8 mouse cellular contexts compared by ENCODE assay signal in genomic region chr3:84314651-84315191, GRCm38 (mm10). TPM values are rescaled to one million over a fixed set of nuclear protein-coding genes. Genes with fewer than 3 reads are reported as not detected.
DNase-seq lines count a peak whose midpoint lies in the region; ATAC-seq and TF ChIP-seq lines count a peak whose summit lies in the region.

No protein-coding gene starts in this region.

- H3K9me3 ChIP-seq in limb, embryonic 12.5 days: no peaks in the 10 kb centered on the region
- H3K9me3 ChIP-seq in midbrain, embryonic 13.5 days: no peaks in the 10 kb centered on the region

- H3K27me3 ChIP-seq in heart, adult 2 months (ENCODE audit: control insufficient read depth, insufficient read depth, low read length): no peaks in the 10 kb centered on the region
- no peaks in the 10 kb centered on the region for H3K27me3 ChIP-seq in kidney, adult 2 months (replicated peaks; ENCODE audit: control insufficient read depth, insufficient read depth, low read length)
- peaks cover 9% of the 10 kb centered on the region for H3K27me3 ChIP-seq in limb, embryonic 12.5 days
- H3K27me3 ChIP-seq in midbrain, embryonic 13.5 days: no peaks in the 10 kb centered on the region

- H3K9ac ChIP-seq in heart, adult 2 months (ENCODE audit: low read depth, low read length): peak overlapping the region; percentile 55; the same call in 1 of the 2 replicates
- H3K9ac ChIP-seq in limb, embryonic 12.5 days (replicated peaks): no peak overlapping the region
- H3K9ac ChIP-seq in midbrain, embryonic 13.5 days (replicated peaks): 0 out of 2 replicates have a peak overlapping the region, but pooled peaks have one; percentile 15

- WGBS in heart, adult 2 months: 11% methylated on average over 8 of the region's 8 CpGs
- WGBS in kidney, adult 2 months: 23% methylated on average over 8 of the region's 8 CpGs
- 46% methylated on average over 8 of the region's 8 CpGs for WGBS in limb, embryonic 12.5 days
- WGBS in midbrain, embryonic 13.5 days: 24% methylated on average over 8 of the region's 8 CpGs

- H3K4me3 ChIP-seq in heart, adult 2 months: no peak overlapping the region; the same call in 1 of the 2 replicates
- H3K4me3 ChIP-seq in kidney, adult 2 months (ENCODE audit: insufficient read depth, low read depth, low read length): no peak overlapping the region
- no peak overlapping the region for H3K4me3 ChIP-seq in limb, embryonic 12.5 days (replicated peaks)
- H3K4me3 ChIP-seq in midbrain, embryonic 13.5 days (replicated peaks): no peak overlapping the region

- peak overlapping the region; percentile 35 for H3K4me2 ChIP-seq in limb, embryonic 12.5 days
- peak overlapping the region; percentile 34 for H3K4me2 ChIP-seq in midbrain, embryonic 13.5 days (replicated peaks)

- no peaks in the 10 kb centered on the region for H3K36me3 ChIP-seq in heart, adult 2 months (ENCODE audit: control insufficient read depth, insufficient read depth, low read length)
- no peaks in the 10 kb centered on the region for H3K36me3 ChIP-seq in kidney, adult 2 months (ENCODE audit: control insufficient read depth, insufficient read depth, low read length)
- no peaks in the 10 kb centered on the region for H3K36me3 ChIP-seq in limb, embryonic 12.5 days
- H3K36me3 ChIP-seq in midbrain, embryonic 13.5 days: no peaks in the 10 kb centered on the region

- TF ChIP-seq EP300 in heart, adult 2 months (IDR thresholded peaks at IDR 0.05; ENCODE audit: insufficient read depth, low read depth, low read length): 0 out of 2 replicates have a peak, but pooled peaks have one; percentile 11

- DNase-seq in A20 (ENCODE audit: low read depth, low spot score) (peak; percentile 84), NIH3T3 (ENCODE audit: low read depth) (peak; percentile 96)
- DNase-seq in embryo, embryonic 10.5 days (ENCODE audit: low spot score): peak; percentile 95
- peak; percentile 36 to 39 for DNase-seq in heart, adult 2 months
- DNase-seq in kidney, adult 2 months: peak; percentile 83
- peak; percentile 56 for DNase-seq in testis, postnatal 10 days (ENCODE audit: low spot score)

- intact Hi-C loops in heart, adult 2 months (cut with DNase I): loop anchor here (2.0 to 10.0 kb wide), 4 partner anchors 52 to 370 kb away; no protein-coding TSS in a partner anchor

- H3K4me1 ChIP-seq in heart, adult 2 months (ENCODE audit: control insufficient read depth, insufficient read depth, low read length): peaks cover 3% of the 10 kb centered on the region
- H3K4me1 ChIP-seq in kidney, adult 2 months (ENCODE audit: control insufficient read depth, insufficient read depth, low read length): peaks cover 5% of the 10 kb centered on the region; the same call in 1 of the 2 replicates
- H3K4me1 ChIP-seq in limb, embryonic 12.5 days (replicated peaks): no peaks in the 10 kb centered on the region
- H3K4me1 ChIP-seq in midbrain, embryonic 13.5 days (replicated peaks): peaks cover 11% of the 10 kb centered on the region

- peak; percentile 89 for TF ChIP-seq CTCF in heart, adult 2 months (IDR thresholded peaks at IDR 0.05)
- peak; percentile 60 for TF ChIP-seq CTCF in kidney, adult 2 months (conservative IDR thresholded peaks at IDR 0.05; ENCODE audit: insufficient read depth, insufficient read length, low read depth, low read length)

- ATAC-seq in limb, embryonic 12.5 days (ENCODE audit: insufficient number of reproducible peaks, insufficient read depth, low FRiP score, low TSS enrichment, low read depth): no peak
- ATAC-seq in midbrain, embryonic 13.5 days: peak; percentile 85

- H3K79me2 ChIP-seq in heart, adult 2 months (replicated peaks; ENCODE audit: control insufficient read depth, insufficient read depth, low read length): no peaks in the 10 kb centered on the region

- H3K27ac ChIP-seq in heart, adult 2 months: peak overlapping the region; percentile 34; the same call in 1 of the 2 replicates
- no peak overlapping the region for H3K27ac ChIP-seq in kidney, adult 2 months (ENCODE audit: insufficient read depth, low read depth, low read length)
- no peak overlapping the region for H3K27ac ChIP-seq in limb, embryonic 12.5 days
- H3K27ac ChIP-seq in midbrain, embryonic 13.5 days: 0 out of 2 replicates have a peak overlapping the region, but pooled peaks have one; percentile 44

- TF ChIP-seq POLR2A in heart, adult 2 months (IDR thresholded peaks at IDR 0.05; ENCODE audit: insufficient read depth, low read depth, low read length): no peak
- no peak for TF ChIP-seq POLR2A in kidney, adult 2 months (IDR thresholded peaks at IDR 0.05; ENCODE audit: low read depth, low read length)

RNA-seq across cellular contexts. Expression of gene Trim2, which starts 8.0 kb away (rescaled TPM):
- 1 to 10 TPM; 4.7 to 5.2 TPM for total RNA-seq in heart, adult 2 months (2021)
- 5.7 and 5.8 TPM in 2 replicates for polyA plus RNA-seq in heart, adult 2 months (2012; rRNA removed)
- polyA plus RNA-seq in kidney, adult 2 months (2012; rRNA removed): 44.5 and 49.2 TPM in 2 replicates
- 17.8 and 18.5 TPM in 2 replicates for polyA plus RNA-seq in limb, embryonic 12.5 days (2016; fragmentation: Nextera tagmentation; extraction: Ambion mirVana)
- 165 and 177 TPM in 2 replicates for polyA plus RNA-seq in midbrain, embryonic 13.5 days (2015; fragmentation: Nextera tagmentation; extraction: Ambion mirVana)

Comparison
In these comparisons a context has a peak if more than half of its experiments do, and no peak if none do; other contexts are left out.
1. DNase-seq: peak in every context shown above with its lines; median percentile 96 in NIH3T3; 95 in embryo, embryonic 10.5 days; 84 in A20; 83 in kidney, adult 2 months; 56 in testis, postnatal 10 days; 38 in heart, adult 2 months.
2. H3K27ac ChIP-seq: peak in heart, adult 2 months (single experiment) and midbrain, embryonic 13.5 days (single experiment); none in kidney, adult 2 months (single experiment) and limb, embryonic 12.5 days (single experiment).